Mouse (Mus musculus) erythroid progenitor cell, adult 5-6 weeks (primary cell): ENCODE results near the gene Mars2. TPM values are rescaled to one million over a fixed set of nuclear protein-coding genes. Genes with fewer than 3 reads are reported as not detected.

Experiments
- ATAC-seq: replicated peaks from 2 replicates; pipeline ENCODE4 v1.8.0; 2016; ENCODE audit warnings: moderate number of reproducible peaks, mild to moderate bottlenecking, moderate TSS enrichment, inconsistent platforms; ENCODE audit not compliant: poor library complexity, low FRiP score, severe bottlenecking
- total RNA-seq, 2 experiments: library from RNA; stranded (forward) in 1 of 2; stranded (reverse) in 1 of 2; fragments of 150-400 nt in 1 of 2; fragments of 186-747, 209-891 nt in 1 of 2; gene quantifications; 2 replicates each; pipeline versions ENCODE4 v1.2.3 to v1.2.4; 2015 to 2017; ENCODE audit warnings: low replicate concordance in 2 of 2

Gene Mars2
- total RNA-seq, 2 experiments from 2014 or later, result 0.84 to 2.7 TPM

DNA sequence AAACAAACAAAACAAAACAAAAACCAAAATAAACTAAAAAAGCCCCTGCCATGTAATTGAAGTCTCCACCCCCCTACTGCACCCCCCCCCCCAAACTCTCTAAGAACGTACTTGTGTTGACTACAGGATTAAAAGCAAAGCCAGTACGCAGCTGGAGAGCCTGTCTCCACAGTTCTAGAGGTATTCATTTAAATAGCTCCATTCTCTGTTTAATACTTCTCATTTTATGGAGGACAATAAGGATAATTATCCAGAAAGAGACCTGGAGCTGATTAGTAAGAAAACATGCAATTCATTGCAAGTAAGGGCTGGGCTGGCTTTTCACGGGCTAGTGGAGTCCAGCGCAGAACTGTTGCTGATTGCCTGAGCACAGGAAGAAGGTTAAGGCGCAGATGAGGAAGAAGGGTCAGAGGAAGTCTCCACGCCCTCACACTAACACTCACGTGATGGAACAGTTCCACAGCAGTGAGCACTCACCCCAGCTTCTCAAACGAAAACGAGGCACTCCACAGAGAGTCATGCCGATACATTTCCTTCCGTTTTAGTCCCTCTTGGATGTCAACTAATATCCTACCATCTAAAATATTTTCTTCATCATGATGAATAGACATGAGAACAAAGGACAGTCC, 21.7 kb upstream of the Mars2 start:
- ATAC-seq, result no peak

DNA sequence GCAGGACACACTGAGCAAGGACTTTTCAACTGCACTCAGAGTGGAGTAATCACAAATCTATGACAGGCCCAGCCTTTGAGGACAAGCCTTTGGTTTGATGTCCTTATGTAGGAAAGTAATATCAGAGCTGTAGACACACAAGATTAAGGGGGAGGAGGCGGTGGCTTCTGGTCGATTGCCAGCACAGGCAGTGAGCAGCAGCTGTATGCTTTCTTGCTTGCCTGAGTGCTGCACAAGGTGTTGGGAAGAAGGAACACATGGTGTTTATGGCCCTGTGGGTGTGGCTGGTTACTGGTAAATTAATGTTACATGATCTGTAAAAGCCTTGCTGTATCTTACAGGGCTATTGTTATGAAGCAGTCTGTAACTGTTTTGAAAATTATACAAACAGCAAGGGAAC, 19.8 kb upstream of the Mars2 start:
- ATAC-seq, result no peak

DNA sequence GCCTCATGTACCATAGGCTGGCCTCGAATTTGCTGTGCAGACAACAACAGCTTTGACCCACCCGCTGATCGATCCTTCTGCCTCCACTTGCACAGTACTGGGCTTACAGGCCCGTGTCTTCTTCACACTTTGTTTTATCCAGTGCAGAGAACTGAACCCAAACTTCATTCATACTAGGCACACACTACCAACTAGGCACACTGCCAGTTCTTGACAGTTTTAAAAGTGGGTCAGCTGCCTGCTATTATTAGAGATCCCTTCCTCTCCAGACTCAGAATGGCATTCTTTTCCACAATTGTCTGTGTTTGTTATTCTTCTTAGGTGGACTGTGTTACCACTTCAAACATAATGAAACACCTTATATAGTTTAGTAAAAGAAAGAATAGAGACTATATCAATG, 15.6 kb upstream of the Mars2 start:
- no peak for ATAC-seq

DNA sequence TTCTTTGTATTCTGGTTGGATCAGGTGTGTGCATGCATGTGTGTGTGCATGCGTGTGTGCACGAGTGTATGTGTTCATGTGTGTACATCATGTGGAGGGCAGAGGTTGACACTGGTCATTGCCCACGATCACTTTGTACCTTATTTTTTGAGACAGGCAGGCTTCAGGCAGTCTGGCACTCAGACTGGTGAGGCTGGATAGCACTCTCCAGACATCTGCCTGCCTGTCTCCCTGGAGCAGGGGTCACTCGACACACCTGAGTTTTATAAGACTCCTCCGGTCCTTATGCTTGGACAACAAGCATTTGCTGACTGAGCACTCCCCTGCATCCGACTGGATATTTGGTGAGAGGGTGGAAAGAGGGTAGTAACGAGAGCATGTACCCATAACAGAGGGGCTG, 14.0 kb upstream of the Mars2 start:
- ATAC-seq, result no peak

DNA sequence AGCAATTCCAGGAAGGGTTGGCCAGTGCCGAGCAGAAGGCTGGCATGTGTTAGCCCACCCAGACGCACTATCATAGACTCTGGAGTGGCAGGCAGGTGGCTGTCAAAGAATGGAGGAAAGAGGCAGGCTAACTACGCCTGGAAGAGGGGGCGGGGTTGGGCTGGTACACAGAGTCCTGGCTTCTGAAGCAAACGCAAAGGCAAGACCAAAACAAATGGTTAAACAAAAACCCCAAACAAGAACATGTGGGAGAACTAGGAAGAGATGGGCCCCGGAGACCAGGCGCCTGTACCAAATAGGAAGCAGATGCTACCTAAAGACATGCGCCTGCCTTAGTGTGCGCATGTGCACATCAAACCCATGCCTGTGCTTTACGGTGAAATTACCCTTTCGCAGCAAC, 12.9 kb upstream of the Mars2 start:
- no peak for ATAC-seq

DNA sequence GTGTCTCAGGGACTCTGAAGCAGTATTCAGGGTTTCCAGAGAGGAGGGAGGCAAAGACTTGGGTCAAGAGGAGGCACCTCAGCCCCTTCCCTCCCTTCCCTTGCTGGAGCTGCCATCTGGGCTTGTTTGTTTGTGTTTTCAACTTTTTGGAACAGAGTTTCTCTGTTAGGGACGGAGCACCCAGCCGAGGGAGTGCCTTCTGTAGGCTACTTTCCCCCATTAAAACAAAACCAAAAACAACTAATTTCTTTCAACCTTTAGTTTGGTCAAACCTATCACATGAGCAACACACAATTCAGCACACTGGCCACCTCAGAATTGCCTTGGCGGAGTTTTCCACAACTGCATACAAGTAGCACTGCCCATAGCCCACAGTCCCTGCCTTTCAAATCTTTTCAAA, 11.6 kb upstream of the Mars2 start:
- ATAC-seq, result no peak

DNA sequence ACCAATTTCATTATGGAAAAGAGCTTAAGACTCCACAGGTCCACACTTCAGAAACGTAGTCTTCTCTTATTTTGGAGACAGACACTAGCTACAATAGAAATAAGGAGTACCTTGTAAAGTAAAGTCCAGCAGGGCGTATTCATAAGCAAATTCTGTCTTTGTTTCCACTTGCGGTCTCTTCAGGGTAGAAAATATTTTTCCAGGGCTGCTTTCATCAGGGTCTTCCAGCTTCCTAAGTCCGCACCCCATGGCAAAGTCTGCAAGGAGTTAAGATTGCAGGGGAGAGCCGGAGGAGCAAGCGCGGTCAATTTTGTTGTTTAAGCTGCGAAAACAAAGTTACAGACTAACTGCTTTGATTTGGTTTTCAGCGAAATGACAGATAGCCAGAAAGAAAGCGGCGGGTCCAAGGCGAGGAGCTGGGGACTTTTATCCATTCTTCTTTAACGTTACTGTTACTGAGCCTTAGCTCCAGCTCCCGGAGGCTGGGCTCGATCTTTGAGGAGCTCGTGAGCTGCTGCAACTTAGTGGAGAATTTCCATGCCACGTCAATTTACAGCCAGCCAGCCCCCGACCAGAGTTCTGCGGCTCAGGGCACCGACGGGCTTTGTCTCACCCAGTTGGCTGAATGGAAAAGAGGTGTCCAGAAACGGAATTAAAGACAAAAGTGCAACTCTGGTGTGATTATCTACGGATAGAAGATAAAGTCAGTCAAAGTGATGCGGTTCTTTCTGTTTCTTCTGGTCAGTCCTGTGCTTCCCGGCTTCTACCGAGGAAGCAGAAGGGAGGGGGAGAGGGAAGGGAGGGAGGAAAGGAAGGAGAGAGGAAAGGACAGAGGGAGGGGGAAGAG, 10.7 kb upstream of the Mars2 start, which contains the start of gene Rftn2:
TSS of gene Rftn2 (minus strand) at position 772 of the 847 bp plus-strand sequence.
- no peak for ATAC-seq

DNA sequence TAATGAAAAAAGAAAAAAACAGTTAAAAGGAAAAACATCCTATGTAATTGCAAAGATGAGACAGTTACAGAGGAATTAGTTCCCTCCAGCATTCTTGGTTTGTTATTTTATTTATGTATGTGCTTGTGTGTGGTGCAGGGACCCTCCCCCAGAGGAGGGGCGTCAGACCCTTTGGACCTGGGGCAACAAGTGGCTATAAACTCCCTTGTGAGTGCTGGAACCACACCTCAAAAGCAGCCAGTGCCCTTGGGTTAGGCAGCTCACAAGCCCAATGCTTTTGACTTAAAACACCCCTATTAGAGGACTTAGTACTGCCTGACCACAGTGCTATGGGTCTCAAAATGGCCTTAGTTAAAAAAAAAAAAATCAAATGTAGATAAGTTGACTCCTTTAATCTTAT, 9.6 kb upstream of the Mars2 start:
- ATAC-seq, result no peak

DNA sequence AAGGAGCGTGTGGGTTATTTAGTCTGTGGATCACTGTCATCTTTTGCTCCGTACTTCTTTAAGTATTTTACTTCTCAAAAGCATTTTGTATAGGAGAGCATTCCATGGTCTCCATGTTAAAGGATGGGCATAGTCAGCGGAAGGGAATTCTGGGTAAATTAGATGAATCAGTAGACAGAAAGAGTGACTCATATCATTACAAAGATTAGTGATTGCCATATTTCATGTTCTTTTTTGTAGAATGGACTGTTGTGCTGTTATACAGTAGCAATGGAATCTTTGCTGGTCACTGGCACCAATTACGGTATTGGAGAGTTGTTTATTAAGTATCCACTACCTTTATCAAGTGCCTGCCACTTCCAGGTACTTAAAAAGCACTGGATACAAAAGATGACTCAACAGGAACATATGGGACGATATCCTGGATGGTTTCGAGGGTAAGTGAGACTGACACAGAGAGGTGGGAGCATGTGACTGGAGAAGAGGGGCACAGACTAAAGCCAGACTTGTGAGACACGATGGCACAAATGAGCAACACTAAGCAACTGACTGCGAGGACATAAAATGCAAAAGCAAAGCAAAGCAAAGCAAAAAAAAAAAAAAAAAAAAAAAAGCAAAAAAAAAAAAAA, 8.6 kb upstream of the Mars2 start:
- no peak for ATAC-seq

DNA sequence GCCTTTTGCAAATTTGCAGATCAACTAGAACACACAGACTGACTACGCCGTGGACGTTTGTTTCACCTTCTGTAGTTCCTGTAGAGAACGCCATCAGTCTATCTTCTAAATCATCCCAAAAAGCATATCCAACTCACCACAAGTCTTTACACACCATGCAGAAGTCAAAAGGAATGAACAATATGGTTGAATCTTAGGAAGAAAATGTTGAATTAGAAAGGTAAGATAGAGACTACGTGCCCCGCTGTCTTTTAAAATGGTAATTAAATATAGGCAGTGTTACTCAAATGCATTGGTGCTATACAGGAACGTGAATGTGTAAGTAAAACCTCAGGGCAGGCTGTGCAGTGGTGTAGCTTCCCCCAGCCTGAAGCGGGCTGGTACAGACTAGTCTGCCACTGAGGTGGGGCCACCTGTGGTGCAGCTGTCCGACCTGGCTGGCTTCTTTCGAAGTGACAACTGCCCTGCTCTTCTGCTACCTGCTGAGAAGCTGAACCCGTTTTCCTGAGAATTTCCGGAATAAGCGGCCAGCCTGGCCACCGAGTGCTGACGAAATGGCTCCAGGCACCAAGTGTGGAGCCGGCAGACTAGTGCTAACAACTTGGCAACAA, 2.0 kb upstream of the Mars2 start:
- no peak for ATAC-seq

DNA sequence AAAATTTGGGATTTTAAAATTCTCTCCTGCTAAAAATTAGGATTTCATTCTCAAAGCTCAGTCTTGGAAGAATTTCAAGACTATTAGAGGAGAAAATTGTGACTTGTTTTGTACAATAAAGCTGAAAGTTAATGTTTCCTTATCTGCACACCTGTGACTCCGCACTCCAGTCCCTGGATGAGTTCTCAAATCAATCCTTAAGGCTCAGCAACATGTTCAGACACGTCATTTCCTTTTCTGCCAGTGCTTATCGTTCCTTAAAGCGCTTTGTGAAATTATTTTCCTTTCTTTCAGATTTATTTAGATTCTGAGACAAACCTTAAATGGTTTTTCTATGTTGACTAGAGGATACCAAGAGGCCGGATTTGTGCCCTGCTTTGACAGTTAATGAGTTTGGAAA, 490 bp upstream of the Mars2 start:
- no peak for ATAC-seq

DNA sequence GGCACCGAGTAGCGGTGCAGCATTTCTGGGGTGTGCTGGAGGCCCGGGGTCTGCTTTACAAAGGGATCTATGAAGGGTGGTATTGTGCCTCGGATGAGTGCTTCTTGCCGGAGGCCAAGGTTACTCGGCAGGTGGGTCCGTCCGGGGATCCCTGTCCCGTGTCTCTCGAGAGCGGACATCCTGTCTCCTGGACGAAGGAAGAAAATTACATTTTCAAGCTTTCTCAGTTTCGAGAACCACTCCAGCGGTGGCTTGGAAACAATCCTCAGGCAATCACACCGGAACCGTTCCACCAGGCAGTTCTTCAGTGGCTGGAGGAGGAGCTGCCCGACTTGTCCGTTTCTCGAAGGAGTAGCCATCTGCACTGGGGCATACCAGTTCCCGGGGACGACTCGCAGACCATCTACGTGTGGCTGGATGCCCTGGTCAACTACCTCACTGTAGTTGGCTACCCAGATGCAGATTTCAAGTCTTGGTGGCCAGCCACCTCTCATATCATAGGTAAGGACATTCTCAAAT, 725 bp downstream of the Mars2 start:
- ATAC-seq, result peak; percentile 40

DNA sequence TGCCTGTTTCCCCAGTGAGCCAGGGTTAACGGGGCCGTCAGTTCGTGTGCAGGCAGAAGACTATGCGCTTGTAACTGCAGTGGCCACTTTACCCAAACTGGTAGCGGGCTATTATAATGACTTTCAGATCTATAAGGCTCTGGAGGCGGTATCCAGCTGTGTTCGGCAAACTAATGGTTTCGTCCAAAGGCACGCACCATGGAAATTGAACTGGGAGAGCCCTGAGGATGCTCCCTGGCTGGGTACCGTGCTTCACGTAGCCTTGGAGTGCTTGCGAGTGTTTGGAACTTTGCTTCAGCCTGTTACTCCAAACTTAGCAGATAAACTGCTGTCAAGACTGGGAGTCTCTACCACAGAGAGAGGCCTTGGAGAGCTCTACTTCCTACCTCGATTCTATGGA, 1.5 kb downstream of the Mars2 start:
- ATAC-seq, result no peak

DNA sequence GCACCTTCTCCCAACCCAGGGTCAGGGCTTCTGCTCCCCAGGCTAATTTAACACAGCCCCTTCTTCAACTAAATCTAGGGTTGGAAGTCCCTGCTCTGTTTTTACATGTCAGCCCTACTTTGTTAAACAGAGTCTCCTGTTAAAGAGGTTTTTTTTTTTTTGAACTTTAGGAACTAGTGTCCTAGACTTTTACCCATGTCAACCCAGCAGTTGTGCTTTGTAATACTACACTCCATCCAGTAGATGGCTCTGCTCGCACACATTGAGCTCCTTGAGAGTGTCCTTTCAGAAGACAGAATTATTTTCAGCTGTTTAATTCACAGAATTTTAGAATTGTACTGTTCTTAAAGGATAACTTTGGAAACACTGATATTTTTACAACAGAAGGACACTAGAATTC, 2.3 kb downstream of the Mars2 start:
- peak; percentile 52 for ATAC-seq

DNA sequence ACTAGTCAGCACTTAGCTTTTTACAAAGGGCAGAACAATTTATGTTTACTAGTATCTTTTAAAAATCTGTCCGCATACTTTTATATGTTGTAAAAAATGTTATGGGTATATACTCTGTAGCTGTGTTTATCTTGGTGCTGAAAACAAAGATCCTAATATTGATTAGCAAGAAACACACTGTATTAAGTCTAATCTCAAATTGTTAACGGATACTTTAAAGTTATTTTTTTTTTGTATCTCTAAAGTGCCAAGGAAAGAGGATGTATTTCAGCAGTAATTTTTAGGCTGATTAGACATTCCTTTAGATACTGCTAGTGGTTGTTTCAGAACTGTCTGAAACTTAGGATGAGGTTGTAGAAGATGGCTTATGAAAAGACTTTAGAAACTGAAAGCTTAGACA, 9.4 kb downstream of the Mars2 start:
- no peak for ATAC-seq

DNA sequence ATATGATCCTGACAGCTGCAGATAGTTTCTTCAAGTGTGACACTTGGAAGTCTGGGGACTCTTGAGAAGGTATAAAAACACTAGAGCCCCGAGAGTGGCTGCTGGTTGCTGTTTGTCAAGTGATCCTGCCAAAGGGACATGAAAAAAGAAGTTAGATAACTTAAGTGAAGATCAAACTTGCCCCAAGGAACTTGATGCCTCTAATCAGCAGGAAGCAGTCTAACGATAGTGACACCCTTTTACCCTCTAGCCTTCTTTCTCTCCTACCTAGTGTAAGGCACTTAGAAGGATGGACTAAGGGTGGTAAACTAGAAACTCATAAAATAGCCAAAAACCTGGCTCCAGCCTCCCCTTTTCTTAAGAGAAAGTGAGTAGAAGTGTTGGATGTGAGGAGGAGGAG, 27.4 kb downstream of the Mars2 start:
- ATAC-seq, result no peak

DNA sequence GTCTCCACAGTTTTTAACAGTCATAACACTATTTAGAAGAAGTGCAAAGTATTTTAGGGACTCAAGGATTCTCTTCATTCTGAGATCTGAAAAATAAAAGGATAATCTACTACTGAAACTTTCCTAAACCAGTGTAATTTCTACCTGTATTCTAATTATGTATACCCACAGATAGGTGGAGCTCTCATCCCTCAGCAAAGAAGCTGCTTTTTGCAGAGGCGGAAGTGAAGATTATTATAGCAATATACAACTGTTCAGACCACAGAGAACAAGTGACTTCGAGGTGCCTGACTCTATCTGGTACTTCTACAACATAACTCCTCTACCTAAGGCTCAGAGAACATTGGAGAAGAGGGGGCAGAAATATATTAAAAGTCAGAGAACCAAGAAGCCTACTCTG, 28.5 kb downstream of the Mars2 start:
- ATAC-seq, result no peak

DNA sequence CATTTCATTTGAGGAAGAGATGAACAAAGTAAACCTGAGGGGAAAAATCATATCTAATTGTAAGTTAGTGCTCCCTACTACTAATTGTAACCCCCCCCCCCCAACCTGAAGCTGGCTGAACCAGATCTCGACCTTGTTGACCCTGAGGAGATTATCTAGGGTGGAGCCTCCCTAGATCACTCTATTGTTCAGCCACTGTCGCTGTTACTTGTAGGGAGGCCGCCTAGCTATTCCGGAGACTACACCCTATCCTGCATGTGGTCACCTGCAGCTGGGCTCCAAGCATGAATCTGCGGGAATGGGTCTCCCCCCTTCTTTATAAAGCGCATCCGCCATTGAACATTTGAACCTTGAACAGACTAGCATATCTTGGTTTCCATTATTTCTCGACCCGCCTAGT, 42.1 kb downstream of the Mars2 start:
- ATAC-seq, result no peak
